Comparison of ENCODE assay signal across 19 mouse cellular contexts in genomic region chr7:94706457-94706856, GRCm38 (mm10).
"Had no signal": no experiment of that assay in that cellular context is flagged by ENCODE, and none has a peak within 500 bp of the region (broad histone marks: within the 10 kb centered on the region; RNA-seq: fewer than 3 reads in every experiment).

No protein-coding gene starts in this region.

- DNase-seq: lung, adult 18-20 months; lung, embryonic 14.5 days; lung, postnatal 10 days; lung, postnatal 4 days; retina, postnatal 1 day; right cerebral cortex, adult 18-20 months; right cerebral cortex, postnatal 25 days; right cerebral cortex, postnatal 4 days; spleen, adult 18-20 months; thymus, adult 18-20 months; thymus, postnatal 14 days; thymus, postnatal 36 days had no signal

- H3K9ac ChIP-seq: lung, embryonic 14.5 days; midbrain, embryonic 13.5 days; neural tube, embryonic 13.5 days; neural tube, embryonic 15.5 days had no signal

- H3K4me3 ChIP-seq: megakaryocyte, embryonic 14.5 days; midbrain, embryonic 13.5 days; myocyte; neural tube, embryonic 13.5 days; neural tube, embryonic 15.5 days had no signal

- H3K36me3 ChIP-seq: midbrain, embryonic 13.5 days; neural tube, embryonic 13.5 days; neural tube, embryonic 15.5 days had no signal

- H3K9me3 ChIP-seq: midbrain, embryonic 13.5 days; neural tube, embryonic 13.5 days; neural tube, embryonic 15.5 days had no signal

- H3K4me2 ChIP-seq: lung, embryonic 14.5 days; midbrain, embryonic 11.5 days; midbrain, embryonic 13.5 days; neural tube, embryonic 13.5 days; neural tube, embryonic 15.5 days had no signal

- H3K4me1 ChIP-seq: megakaryocyte, embryonic 14.5 days; midbrain, embryonic 13.5 days; neural tube, embryonic 13.5 days; neural tube, embryonic 15.5 days had no signal

- ATAC-seq: midbrain, embryonic 13.5 days; midbrain, embryonic 16.5 days had no signal

- H3K27me3 ChIP-seq: megakaryocyte, embryonic 14.5 days; midbrain, embryonic 13.5 days; neural tube, embryonic 13.5 days; neural tube, embryonic 15.5 days had no signal

- H3K27ac ChIP-seq: midbrain, embryonic 13.5 days; neural tube, embryonic 13.5 days; neural tube, embryonic 15.5 days had no signal
